Mouse (Mus musculus): ENCODE results near the gene Wdr83os. TPM values are rescaled to one million over a fixed set of nuclear protein-coding genes. Genes with fewer than 3 reads are reported as not detected.
"Not testable (repeated sequence)": the region's sequence is repeated elsewhere in the genome, so short reads cannot be mapped to it uniquely, and the experiment has no call there.

The Wdr83os gene
- total RNA-seq, 2 experiments from 2014 or later, result 37.0 to 40.2 TPM

DNA sequence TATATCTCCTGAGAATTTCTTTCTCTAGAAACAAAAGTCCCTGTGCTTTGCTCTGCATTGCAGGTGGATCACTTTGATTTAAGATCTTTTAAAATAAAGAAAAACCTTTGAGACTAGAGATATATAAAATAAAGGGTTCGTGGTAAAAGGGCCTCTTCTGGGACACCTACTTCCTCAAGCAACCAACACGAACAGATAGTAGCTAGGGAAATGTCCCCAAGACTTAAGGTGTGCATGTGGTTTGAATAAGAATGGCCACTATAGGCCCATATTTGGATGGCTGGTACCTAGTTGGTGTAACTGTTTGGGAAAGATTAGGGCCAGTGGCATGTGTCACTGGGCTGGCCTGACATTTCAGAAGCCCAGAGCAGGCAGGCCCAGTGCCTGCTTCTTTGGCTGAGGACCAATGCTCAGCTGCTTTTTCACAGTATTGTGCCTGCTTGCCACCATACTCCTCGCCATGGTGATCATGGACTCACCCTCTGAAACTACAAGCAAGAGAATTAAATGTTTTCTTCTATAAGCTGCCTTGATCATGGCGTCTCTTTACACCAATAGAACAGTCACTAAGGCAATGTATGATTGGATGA is 19.6 kb downstream of the Wdr83os start:
- intact Hi-C loops (cut with DNase I), result no loop called here
- DNase-seq, result no peak

DNA sequence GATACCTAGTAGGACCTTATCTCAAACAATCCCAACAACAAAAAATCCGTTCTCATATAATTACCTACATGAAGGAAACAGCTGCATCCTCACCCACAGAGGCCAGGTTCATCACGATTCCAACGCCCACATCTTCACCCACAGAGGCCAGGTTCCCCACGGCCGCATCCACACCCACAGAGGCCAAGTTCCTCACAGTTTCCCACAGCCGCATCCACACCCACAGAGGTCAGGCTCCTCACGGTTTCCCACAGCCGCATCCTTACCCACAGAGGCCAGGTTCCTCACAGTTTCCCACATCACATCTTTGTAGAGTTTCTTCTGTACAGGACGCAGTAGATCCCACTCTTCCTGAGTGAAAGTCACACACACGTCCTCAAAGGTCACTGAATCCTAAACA is 32.7 kb downstream of the Wdr83os start:
- DNase-seq, result no peak
- intact Hi-C loops (cut with DNase I), result no loop called here

DNA sequence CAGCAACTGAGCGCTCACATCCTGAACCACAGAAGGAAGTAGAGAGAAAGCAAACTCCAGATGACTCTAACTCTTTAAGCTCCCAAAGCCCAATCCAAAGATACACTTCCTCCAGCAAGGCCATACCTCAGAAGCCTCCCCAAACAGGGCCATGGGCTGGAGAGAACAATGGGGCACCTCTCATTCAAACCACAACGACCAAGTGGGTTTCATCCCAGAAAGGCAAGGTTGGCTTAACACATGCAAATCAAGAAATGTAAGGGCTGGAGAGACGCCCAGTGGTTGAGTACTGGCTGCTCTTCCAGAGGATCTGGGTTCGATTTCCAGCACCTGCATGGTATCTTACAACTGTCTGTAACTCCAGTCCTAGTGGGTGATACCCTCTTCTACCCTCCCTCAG is 35.0 kb downstream of the Wdr83os start:
- intact Hi-C loops (cut with DNase I), result no loop called here
- no peak for DNase-seq

DNA sequence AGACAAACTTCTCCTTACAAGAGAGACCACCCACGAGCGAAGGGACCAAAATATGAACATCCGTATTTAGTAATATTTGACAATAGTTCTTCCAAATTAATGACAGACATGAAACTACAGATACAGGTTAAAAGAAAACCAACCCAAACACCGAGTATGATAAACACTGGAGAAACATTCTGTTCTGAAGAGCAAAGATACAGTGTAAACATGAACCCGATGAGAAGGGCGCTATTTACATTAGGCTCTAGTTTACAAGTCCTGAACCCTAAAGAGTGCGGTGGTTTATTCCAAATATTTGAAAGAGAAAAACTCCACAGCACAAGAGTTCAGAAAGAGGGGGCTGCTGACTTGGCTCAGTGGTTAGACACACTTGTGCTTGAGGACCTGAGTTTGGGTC is 36.4 kb downstream of the Wdr83os start:
- intact Hi-C loops (cut with DNase I), result no loop called here
- no peak for DNase-seq

DNA sequence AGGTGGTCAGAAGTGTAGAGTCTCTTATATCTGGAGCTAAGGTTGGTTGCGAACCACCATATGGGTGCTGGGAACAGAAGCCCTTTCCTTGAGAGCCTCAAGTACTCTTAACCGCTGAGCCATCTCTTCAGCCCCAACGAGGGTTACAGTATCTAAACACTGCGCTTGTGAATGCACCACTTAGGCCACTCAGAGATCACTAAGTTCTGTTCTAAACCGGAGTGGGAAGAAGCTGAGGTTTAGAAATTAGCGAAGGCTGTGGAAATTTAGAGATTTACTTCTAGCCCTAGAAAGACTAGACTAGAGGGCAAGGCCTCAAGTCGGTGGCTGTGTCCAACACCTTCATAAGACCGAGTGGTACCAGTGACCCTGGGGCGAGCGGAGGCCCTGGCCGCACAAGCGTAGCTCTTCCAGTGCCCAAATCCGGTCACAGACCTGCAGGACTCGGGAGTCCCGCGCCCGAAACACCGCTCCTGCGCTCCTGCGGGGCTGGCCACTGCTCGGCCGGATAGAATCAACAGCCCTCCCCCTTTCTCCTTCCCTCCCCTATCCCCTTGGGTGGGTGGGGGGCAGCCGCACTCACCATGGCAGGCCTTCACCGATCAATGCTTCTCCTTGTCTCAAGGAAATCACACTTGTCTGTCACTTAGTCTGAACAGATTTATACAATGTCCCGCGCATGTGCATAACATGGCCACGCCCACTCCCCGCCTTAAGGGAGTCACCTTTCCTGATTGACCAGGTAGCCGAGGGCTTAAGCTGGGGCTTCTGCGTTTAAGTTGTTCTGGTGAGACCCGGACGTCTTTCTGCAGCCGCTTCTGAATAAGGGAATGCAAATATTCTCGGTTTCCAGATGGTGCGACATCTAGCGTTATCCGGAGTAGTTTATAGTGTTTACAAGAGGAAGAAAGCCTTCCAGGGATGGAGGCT is 38.8 kb downstream of the Wdr83os start:
- DNase-seq, result peak; percentile 71 to 81
- intact Hi-C loops (cut with DNase I), result no loop called here

DNA sequence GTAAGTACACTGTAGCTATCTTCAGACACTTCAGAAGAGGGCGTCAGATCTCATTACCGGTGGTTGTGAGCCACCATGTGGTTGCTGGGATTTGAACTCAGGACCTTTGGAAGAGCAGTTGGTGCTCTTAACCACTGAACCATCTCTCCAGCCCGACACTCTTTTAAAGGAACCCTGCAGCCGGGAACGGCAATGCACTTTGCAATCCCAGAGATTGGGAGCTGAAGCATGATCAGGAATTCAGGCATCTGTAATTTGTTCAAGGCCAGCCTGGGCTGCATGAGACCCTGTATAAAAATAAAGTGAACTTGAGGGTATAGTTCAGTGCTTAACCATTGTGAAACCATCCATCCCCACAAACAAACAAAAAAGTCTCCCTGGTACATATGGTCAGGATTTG is 39.7 kb downstream of the Wdr83os start:
- intact Hi-C loops (cut with DNase I), result not testable (repeated sequence)

DNA sequence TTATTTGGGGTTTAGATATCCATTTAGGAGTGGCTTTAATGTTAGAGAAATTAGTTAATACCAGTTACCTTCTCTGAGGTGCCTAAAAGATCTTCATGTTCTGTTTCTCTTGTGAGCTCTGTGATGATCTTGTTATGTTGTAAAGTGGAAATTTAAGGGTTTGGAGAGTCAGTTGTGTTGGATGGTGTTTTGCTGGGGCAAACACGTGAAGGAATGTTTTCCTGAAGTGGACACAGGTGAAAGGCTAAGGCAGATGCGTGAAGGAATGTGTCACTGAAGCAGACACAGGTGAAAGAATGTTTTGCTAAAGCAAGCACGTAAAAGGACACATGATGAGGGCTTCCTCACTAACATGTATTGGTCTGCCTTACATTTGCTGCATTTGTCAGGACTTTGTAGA is 42.5 kb downstream of the Wdr83os start, which contains the start of gene Zfp791:
TSS of gene Zfp791 (minus strand) at position 101 of the 400 bp plus-strand sequence.
- intact Hi-C loops (cut with DNase I), result no loop called here
- no peak for DNase-seq

More for the DNA sequence above, 39.7 kb downstream of the Wdr83os start:
- not testable (repeated sequence) for DNase-seq

DNA sequence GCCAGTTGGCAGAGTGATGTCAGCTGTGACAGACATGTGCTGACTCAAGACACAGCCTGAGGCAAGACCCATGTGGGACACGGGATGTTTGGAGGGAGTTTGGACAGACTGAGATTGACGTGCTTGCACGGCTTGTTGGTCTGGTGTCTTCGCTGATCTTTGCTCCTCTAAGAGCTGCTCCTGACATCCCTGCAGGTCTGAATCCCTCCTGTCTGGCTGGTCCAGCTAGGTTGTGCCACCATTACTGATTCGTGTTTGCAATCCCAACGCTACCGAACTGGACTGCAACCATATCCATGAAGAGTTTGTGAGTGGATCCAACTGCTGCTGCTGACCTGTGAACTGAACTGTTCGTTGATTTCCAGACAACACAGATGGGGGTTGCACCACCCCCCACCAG is 43.2 kb downstream of the Wdr83os start:
- intact Hi-C loops (cut with DNase I), result no loop called here
- DNase-seq, result no peak

Small RNAs within 50 kb of the gene (microRNA-seq; reads per million reads assigned to microRNA genes)
- 0 reads per million in 2 experiments for gene Gm23388
- gene Mir7070, result 0 to 6.5 reads per million in 2 experiments

Other genes starting within 250 kb of the Wdr83os start
- 10 to 100 TPM; 23.0 to 25.0 TPM for gene Gadd45gip1, start 249.2 kb upstream of the Wdr83os start, total RNA-seq (2021)
- 10 to 100 TPM; 78.9 to 79.9 TPM for gene Rad23a, start 240.1 kb upstream of the Wdr83os start, total RNA-seq (2021)
- gene Calr, start 233.8 kb upstream of the Wdr83os start, total RNA-seq (2021), result 100 to 1,000 TPM; 262 to 331 TPM
- 10 to 100 TPM; 23.7 to 27.8 TPM for gene Farsa, start 223.8 kb upstream of the Wdr83os start, total RNA-seq (2021)
- 1 to 10 TPM; 2.2 to 3.7 TPM for gene Syce2, start 208.6 kb upstream of the Wdr83os start, total RNA-seq (2021)
- gene Gcdh, start 186.8 kb upstream of the Wdr83os start, total RNA-seq (2021), result 10 to 100 TPM; 41.4 to 42.0 TPM
- gene Klf1, start 178.8 kb upstream of the Wdr83os start, total RNA-seq (2021), result not detected
- 1 to 10 TPM; 5.9 to 7.3 TPM for gene Dnase2a, start 172.2 kb upstream of the Wdr83os start, total RNA-seq (2021)
- gene Mast1, start 143.4 kb upstream of the Wdr83os start, total RNA-seq (2021), result not detected
- gene Rtbdn, start 133.7 kb upstream of the Wdr83os start, total RNA-seq (2021), result not detected
- gene Gm49661, start 111.3 kb upstream of the Wdr83os start, total RNA-seq (2021), result 1 to 10 TPM; 1.1 to 2.7 TPM
- gene Prdx2, start 111.2 kb upstream of the Wdr83os start, total RNA-seq (2021), result 100 to 1,000 TPM; 627 to 727 TPM
- 10 to 100 TPM; 39.7 to 50.7 TPM for gene Rnaseh2a, start 111.0 kb upstream of the Wdr83os start, total RNA-seq (2021)
- 10 to 100 TPM; 11.2 to 13.9 TPM for gene Junb, start 102.0 kb upstream of the Wdr83os start, total RNA-seq (2021)
- gene Hook2, start 90.1 kb upstream of the Wdr83os start, total RNA-seq (2021), result 1 to 10 TPM; 1.6 to 2.0 TPM
- gene Best2, start 66.2 kb upstream of the Wdr83os start, total RNA-seq (2021), result not detected
- gene Asna1, start 55.5 kb upstream of the Wdr83os start, total RNA-seq (2021), result 10 to 100 TPM; 65.7 to 67.1 TPM
- gene Trir, start 53.9 kb upstream of the Wdr83os start, total RNA-seq (2021), result 10 to 100 TPM; 90.8 to 99.1 TPM
- 10 to 100 TPM; 28.0 to 42.2 TPM for gene Tnpo2, start 43.8 kb upstream of the Wdr83os start, total RNA-seq (2021)
- gene Fbxw9, start 20.7 kb upstream of the Wdr83os start, total RNA-seq (2021), result 1 to 10 TPM; 6.8 to 9.1 TPM
- gene Gm5741, start 12.8 kb upstream of the Wdr83os start, total RNA-seq (2021), result not detected
- gene Dhps, start 9.0 kb upstream of the Wdr83os start, total RNA-seq (2021), result 10 to 100 TPM; 23.5 to 27.8 TPM
- gene Wdr83, start 566 bp downstream of the Wdr83os start, total RNA-seq (2021), result 10 to 100 TPM; 27.2 to 27.6 TPM
- 10 to 100 TPM; 30.4 to 37.8 TPM for gene Man2b1, start 2.5 kb downstream of the Wdr83os start, total RNA-seq (2021)
- 1 to 10 TPM; 2.0 to 2.5 TPM for gene Zfp791, start 42.4 kb downstream of the Wdr83os start, total RNA-seq (2021)
- gene Cks1brt, start 71.2 kb downstream of the Wdr83os start, total RNA-seq (2021), result not detected
- not detected for gene Olfr371, start 145.2 kb downstream of the Wdr83os start, total RNA-seq (2021)
- 10 to 100 TPM in 1 of 2 experiments, 1 to 10 TPM in 1; 9.7 to 10.9 TPM for gene Orc6, start 218.9 kb downstream of the Wdr83os start, total RNA-seq (2021)
- gene Vps35, start 219.1 kb downstream of the Wdr83os start, total RNA-seq (2021), result 10 to 100 TPM; 64.2 to 68.4 TPM

Data from heart, postnatal 14 days (tissue).